Comparison of ENCODE assay signal across 26 mouse cellular contexts in genomic region chr3:123330221-123330620, GRCm38 (mm10). TPM values are rescaled to one million over a fixed set of nuclear protein-coding genes. Genes with fewer than 3 reads are reported as not detected.
A peak's percentile ranks its signal among the peaks of the same experiment; 100 is the strongest.
DNase-seq lines count a peak whose midpoint lies in the region; ATAC-seq and TF ChIP-seq lines count a peak whose summit lies in the region.
"Had no signal": no experiment of that assay in that cellular context is flagged by ENCODE, and none has a peak within 500 bp of the region (broad histone marks: within the 10 kb centered on the region; RNA-seq: fewer than 3 reads in every experiment).

No protein-coding gene starts in this region.

- no peak for TF ChIP-seq CTCF in kidney, postnatal 0 days (IDR thresholded peaks at IDR 0.05; ENCODE audit: low read depth)
- TF ChIP-seq CTCF in hindbrain, postnatal 0 days (IDR thresholded peaks at IDR 0.05; ENCODE audit: low read depth), result no peak

- no peak for DNase-seq in heart, adult 18-20 months
- peak; percentile 89 for DNase-seq in kidney, postnatal 0 days (ENCODE audit: low spot score)
- DNase-seq in kidney, adult 18-20 months, result no peak
- no peak for DNase-seq in hindbrain, postnatal 0 days (ENCODE audit: low spot score)
- no peak for DNase-seq in embryo, embryonic 10.5 days (ENCODE audit: low spot score)
- DNase-seq: adrenal gland, postnatal 36 days; B cell, adult 2 months; cerebellum, adult 18-20 months; cerebellum, postnatal 10 days; heart, postnatal 10 days; kidney, adult 2 months; left cerebral cortex, postnatal 4 days; liver, postnatal 0 days; right cerebral cortex, postnatal 4 days; thymus, postnatal 14 days had no signal

- no peak overlapping the region for H3K9ac ChIP-seq in heart, embryonic 15.5 days
- no peak overlapping the region for H3K9ac ChIP-seq in kidney, postnatal 0 days (ENCODE audit: low read depth, low read length)
- no peak overlapping the region for H3K9ac ChIP-seq in stomach, embryonic 14.5 days (replicated peaks; ENCODE audit: low read depth, low read length)
- H3K9ac ChIP-seq in hindbrain, postnatal 0 days (replicated peaks; ENCODE audit: low read length), result no peak overlapping the region
- H3K9ac ChIP-seq: forebrain, embryonic 15.5 days; hindbrain, embryonic 15.5 days; liver, embryonic 12.5 days; liver, postnatal 0 days; midbrain, embryonic 13.5 days; neural tube, embryonic 13.5 days had no signal

- no peaks in the 10 kb centered on the region for H3K27me3 ChIP-seq in heart, embryonic 15.5 days
- no peaks in the 10 kb centered on the region for H3K27me3 ChIP-seq in kidney, postnatal 0 days (ENCODE audit: insufficient read depth, low read length)
- H3K27me3 ChIP-seq in stomach, embryonic 14.5 days (ENCODE audit: control insufficient read depth, insufficient read depth, low read length), result no peaks in the 10 kb centered on the region
- no peaks in the 10 kb centered on the region for H3K27me3 ChIP-seq in hindbrain, postnatal 0 days (ENCODE audit: insufficient read depth, low read length)
- H3K27me3 ChIP-seq: forebrain, embryonic 15.5 days; hindbrain, embryonic 15.5 days; liver, embryonic 12.5 days; midbrain, embryonic 13.5 days; neural tube, embryonic 13.5 days had no signal

- ATAC-seq in heart, embryonic 15.5 days (replicated peaks; ENCODE audit: insufficient number of reproducible peaks, insufficient read depth, low FRiP score, low read depth), result no peak
- no peak for ATAC-seq in kidney, postnatal 0 days (replicated peaks; ENCODE audit: low FRiP score, low read depth)
- no peak for ATAC-seq in stomach, embryonic 14.5 days (ENCODE audit: insufficient number of reproducible peaks, insufficient read depth, low FRiP score, low read depth)
- no peak for ATAC-seq in hindbrain, postnatal 0 days
- ATAC-seq: forebrain, embryonic 15.5 days; liver, embryonic 12.5 days; liver, postnatal 0 days; lung, postnatal 0 days; midbrain, embryonic 13.5 days had no signal

- H3K9me3 ChIP-seq in heart, embryonic 15.5 days (replicated peaks), result no peaks in the 10 kb centered on the region
- H3K9me3 ChIP-seq in kidney, postnatal 0 days (replicated peaks; ENCODE audit: low read length), result no peaks in the 10 kb centered on the region
- H3K9me3 ChIP-seq in stomach, embryonic 14.5 days (ENCODE audit: control insufficient read depth, low read depth, low read length), result no peaks in the 10 kb centered on the region
- no peaks in the 10 kb centered on the region for H3K9me3 ChIP-seq in hindbrain, postnatal 0 days (ENCODE audit: low read length)
- H3K9me3 ChIP-seq: forebrain, embryonic 15.5 days; hindbrain, embryonic 10.5 days; hindbrain, embryonic 15.5 days; liver, embryonic 12.5 days; midbrain, embryonic 13.5 days; neural tube, embryonic 13.5 days had no signal

- no peak overlapping the region for H3K4me3 ChIP-seq in heart, embryonic 15.5 days
- H3K4me3 ChIP-seq in kidney, postnatal 0 days (replicated peaks; ENCODE audit: low read depth, low read length), result no peak overlapping the region
- no peak overlapping the region for H3K4me3 ChIP-seq in stomach, embryonic 14.5 days (ENCODE audit: low read depth, low read length)
- no peak overlapping the region for H3K4me3 ChIP-seq in hindbrain, postnatal 0 days (ENCODE audit: low read length)
- H3K4me3 ChIP-seq: forebrain, embryonic 15.5 days; hindbrain, embryonic 10.5 days; hindbrain, embryonic 15.5 days; liver, embryonic 12.5 days; midbrain, embryonic 13.5 days; neural tube, embryonic 13.5 days had no signal

- H3K4me1 ChIP-seq in heart, embryonic 15.5 days (replicated peaks), result peaks cover 38% of the 10 kb centered on the region
- H3K4me1 ChIP-seq in kidney, postnatal 0 days (replicated peaks; ENCODE audit: insufficient read depth, low read length), result 0 out of 2 replicates have a peak, but pooled peaks cover 3% of the 10 kb centered on the region
- peaks cover 28% of the 10 kb centered on the region for H3K4me1 ChIP-seq in stomach, embryonic 14.5 days (ENCODE audit: control insufficient read depth, insufficient read depth, low read length)
- no peaks in the 10 kb centered on the region for H3K4me1 ChIP-seq in hindbrain, postnatal 0 days (ENCODE audit: insufficient read depth, low read length)
- H3K4me1 ChIP-seq: hindbrain, embryonic 15.5 days; midbrain, embryonic 13.5 days had no signal

- WGBS in heart, embryonic 15.5 days, result 47% methylated on average over 4 of the region's 4 CpGs
- WGBS in kidney, postnatal 0 days, result 62% methylated on average over 4 of the region's 4 CpGs
- 57% methylated on average over 4 of the region's 4 CpGs for whole genome bisulfite sequencing in stomach, embryonic 14.5 days
- WGBS in hindbrain, postnatal 0 days, result 87% methylated on average over 4 of the region's 4 CpGs

- H3K36me3 ChIP-seq in heart, embryonic 15.5 days, result peaks cover 15% of the 10 kb centered on the region
- 0 out of 2 replicates have a peak, but pooled peaks cover 2% of the 10 kb centered on the region for H3K36me3 ChIP-seq in kidney, postnatal 0 days (ENCODE audit: insufficient read depth, low read length)
- H3K36me3 ChIP-seq in stomach, embryonic 14.5 days (ENCODE audit: control insufficient read depth, insufficient read depth, low read length), result peaks cover 10% of the 10 kb centered on the region
- no peaks in the 10 kb centered on the region for H3K36me3 ChIP-seq in hindbrain, postnatal 0 days (ENCODE audit: insufficient read depth, low read length)
- H3K36me3 ChIP-seq: forebrain, embryonic 15.5 days; hindbrain, embryonic 10.5 days; hindbrain, embryonic 15.5 days; midbrain, embryonic 13.5 days; neural tube, embryonic 13.5 days had no signal

- no peak overlapping the region for H3K4me2 ChIP-seq in heart, embryonic 15.5 days
- H3K4me2 ChIP-seq in kidney, postnatal 0 days (ENCODE audit: low read length), result no peak overlapping the region
- no peak overlapping the region for H3K4me2 ChIP-seq in stomach, embryonic 14.5 days (replicated peaks; ENCODE audit: low read depth, low read length)
- H3K4me2 ChIP-seq in hindbrain, postnatal 0 days (ENCODE audit: low read depth, low read length), result no peak overlapping the region
- H3K4me2 ChIP-seq: forebrain, embryonic 15.5 days; heart, embryonic 11.5 days; hindbrain, embryonic 15.5 days; liver, embryonic 12.5 days; midbrain, embryonic 13.5 days; neural tube, embryonic 13.5 days had no signal

- peak overlapping the region; percentile 24; the same call in 1 of the 2 replicates for H3K27ac ChIP-seq in heart, embryonic 15.5 days
- H3K27ac ChIP-seq in kidney, postnatal 0 days, result peak overlapping the region; percentile 36; the same call in 1 of the 2 replicates
- H3K27ac ChIP-seq in stomach, embryonic 14.5 days (ENCODE audit: low read length), result peak overlapping the region; percentile 64
- no peak overlapping the region for H3K27ac ChIP-seq in hindbrain, postnatal 0 days
- H3K27ac ChIP-seq: forebrain, embryonic 15.5 days; hindbrain, embryonic 10.5 days; hindbrain, embryonic 15.5 days; liver, embryonic 12.5 days; macrophage; midbrain, embryonic 13.5 days; neural tube, embryonic 13.5 days had no signal

RNA-seq across cellular contexts. Expression of gene Mettl14, which starts 55.7 kb away (rescaled TPM):
- 18.3 and 19.9 TPM in 2 replicates for polyA plus RNA-seq in heart, embryonic 15.5 days (2015; fragmentation: Nextera tagmentation; extraction: Ambion mirVana)
- total RNA-seq in heart, adult 18-20 months (2021), result 10 to 100 TPM; 13.7 to 14.8 TPM
- polyA plus RNA-seq in kidney, postnatal 0 days (2015; fragmentation: Nextera tagmentation; extraction: Ambion mirVana), result 21.5 and 23.2 TPM in 2 replicates
- 21.3 and 22.0 TPM in 2 replicates for polyA plus RNA-seq in stomach, embryonic 14.5 days (2014; fragmentation: Nextera tagmentation; extraction: Ambion mirVana)
- 4.7 and 6.3 TPM in 2 replicates for total RNA-seq in hindbrain, postnatal 0 days (2014; rRNA removed)
- 15.6 and 19.5 TPM in 2 replicates for polyA plus RNA-seq in hindbrain, postnatal 0 days (2015; fragmentation: Nextera tagmentation; extraction: Ambion mirVana)
